Mouse (Mus musculus): Measurements from ENCODE around the gene Gal3st3.
"Not testable (repeated sequence)": the region's sequence is repeated elsewhere in the genome, so short reads cannot be mapped to it uniquely, and the experiment has no call there.

Gene Gal3st3

DNA sequence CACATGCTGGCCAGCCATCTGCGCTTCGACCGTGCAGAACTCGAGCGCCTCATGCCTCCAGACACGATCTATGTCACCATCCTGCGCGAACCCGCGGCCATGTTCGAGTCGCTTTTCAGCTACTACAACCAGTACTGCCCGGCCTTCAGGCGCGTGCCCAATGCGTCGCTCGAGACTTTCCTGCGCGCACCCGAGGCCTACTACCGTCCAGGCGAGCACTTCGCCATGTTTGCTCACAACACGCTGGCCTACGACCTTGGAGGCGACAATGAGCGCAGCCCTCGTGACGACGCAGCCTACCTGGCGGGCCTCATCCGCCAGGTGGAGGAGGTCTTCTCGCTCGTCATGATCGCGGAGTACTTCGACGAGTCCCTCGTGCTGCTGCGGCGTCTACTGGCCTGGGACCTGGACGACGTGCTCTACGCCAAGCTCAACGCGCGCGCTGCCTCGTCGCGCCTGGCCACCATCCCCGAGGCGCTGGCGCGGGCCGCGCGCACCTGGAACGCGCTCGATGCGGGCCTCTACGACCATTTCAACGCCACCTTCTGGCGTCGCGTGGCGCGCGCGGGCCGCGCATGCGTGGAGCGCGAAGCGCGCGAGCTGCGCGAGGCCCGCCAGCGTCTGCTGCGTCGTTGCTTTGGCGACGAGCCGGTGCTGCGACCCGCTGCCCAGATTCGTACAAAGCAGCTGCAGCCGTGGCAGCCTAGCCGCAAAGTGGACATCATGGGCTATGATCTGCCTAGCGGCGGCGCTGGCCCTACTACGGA is 9.0 kb downstream of the Gal3st3 start:
- DNase-seq (ENCODE audit: inconsistent age in 2 of 2, low spot score in 1 of 2) = no peak

DNA sequence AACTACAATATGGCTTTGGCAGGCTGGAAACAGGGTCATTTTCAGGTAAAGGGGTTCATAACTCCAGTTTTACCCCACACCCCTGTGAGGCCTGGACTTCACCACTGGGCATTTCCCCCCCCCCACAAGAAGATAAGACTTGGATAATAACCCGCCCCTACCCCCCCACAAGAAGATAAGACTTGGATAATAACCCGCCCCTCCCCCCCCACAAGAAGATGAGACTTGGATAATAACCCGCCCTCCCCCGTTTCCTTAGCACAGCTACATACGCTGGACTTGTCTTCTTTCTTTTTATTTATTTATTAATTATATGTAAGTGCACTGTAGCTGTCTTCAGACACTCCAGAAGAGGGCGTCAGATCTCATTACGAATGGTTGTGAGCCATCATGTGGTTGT is 10.9 kb downstream of the Gal3st3 start:
- DNase-seq (ENCODE audit: inconsistent age in 2 of 2, low spot score in 1 of 2) = no peak

DNA sequence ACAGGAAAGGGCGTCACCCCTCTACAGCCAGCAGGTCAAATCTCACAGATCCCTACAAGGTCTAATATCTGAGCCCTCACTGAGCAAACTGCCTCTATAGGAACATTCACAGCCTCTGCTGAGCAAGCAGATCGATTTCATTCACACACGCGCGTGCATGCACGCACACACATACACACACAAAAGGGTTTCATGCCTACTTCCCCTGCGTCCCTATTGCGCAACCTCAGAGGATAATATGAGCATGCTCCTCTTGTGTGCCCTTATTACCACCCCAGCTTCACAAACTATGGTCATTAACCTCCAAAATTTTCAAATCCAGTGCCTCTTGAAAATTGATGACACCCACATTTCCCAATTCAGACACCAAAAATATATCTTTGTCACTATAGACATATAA is 15.1 kb downstream of the Gal3st3 start:
- DNase-seq (ENCODE audit: inconsistent age in 2 of 2, low spot score in 1 of 2) = no peak

DNA sequence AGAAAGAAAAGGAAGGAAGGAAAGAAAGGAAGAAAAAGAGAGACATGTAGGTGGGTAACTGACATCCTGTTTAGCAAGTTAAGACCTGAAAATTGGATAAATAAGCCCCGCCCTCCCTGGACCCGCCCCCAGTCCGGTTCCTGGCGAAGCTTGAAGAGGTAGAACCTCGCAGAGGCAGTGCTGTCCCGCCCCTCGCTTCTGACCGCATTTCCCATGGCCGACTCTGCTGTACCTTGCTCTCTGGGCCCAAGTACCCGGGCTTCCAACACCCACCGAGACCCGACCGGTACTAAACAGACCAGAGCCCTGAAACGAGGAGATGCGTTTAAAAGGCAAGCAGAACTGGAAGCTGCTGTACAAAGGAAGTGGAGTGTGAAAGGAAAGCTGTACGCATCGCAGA is 25.7 kb downstream of the Gal3st3 start:
- DNase-seq (ENCODE audit: inconsistent age in 2 of 2, low spot score in 1 of 2) = no peak

DNA sequence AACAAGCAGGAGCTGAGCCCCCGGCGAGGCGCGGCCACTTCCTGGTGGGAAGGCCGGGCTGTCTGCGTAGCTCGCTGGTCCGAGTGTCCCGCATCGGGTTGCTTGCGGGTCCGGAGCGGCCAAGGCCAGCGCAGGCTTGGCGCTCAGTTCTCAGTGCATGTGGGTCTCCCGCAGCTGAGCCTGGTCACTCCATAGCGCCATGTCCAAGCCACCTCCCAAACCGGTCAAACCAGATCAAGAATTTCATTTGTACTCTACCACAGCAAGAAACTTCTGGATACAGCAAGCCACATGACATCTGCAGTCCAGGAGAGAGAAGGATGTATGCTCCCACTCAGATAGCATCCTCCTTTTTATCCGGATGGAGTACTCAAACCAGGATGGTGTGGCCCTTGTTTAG is 29.8 kb downstream of the Gal3st3 start:
- DNase-seq (ENCODE audit: inconsistent age in 2 of 2, low spot score in 1 of 2) = no peak

DNA sequence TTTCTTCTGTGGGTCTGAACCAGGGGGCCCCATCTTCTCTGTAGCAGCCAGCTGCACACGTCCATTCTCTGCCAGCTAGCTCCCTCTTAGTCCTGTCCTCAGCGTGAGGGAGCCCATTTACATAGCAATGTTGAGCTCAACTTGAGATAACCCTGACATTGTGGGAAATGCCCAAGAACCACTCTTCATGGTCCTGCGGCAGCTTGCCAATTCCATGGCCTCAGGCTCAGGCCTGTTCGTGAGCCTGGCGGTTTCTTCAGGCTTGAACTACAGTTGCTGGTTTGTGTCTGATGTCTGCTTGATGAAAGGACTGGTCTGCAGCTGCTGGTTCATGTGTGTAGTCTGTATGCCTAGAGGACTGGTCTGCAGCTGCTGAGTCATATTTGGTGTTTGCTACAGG is 36.6 kb downstream of the Gal3st3 start:
- DNase-seq (ENCODE audit: inconsistent age in 2 of 2, low spot score in 1 of 2) = no peak

DNA sequence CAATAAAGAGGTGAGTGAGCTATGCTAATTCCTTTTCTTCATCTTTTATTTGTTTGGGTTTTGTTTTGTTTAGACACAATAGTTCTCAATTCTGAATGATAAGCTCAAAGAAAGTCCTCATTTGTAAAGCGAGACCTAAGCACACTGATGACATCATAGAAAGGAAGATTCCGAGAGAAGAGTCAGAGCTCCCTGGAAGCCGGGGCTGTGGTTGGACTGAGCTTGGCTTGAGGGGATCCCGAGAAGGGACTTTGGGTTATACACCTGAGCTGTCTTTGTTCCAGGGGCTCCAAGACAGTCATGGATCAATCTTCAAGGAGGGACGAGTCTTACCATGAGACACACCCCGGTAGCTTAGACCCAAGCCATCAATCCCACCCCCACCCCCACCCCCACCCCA is 37.3 kb downstream of the Gal3st3 start, which contains the start of gene Catsper1:
Gene Catsper1 (plus strand): TSS at position 301 of the 400 bp plus-strand sequence.
- DNase-seq (ENCODE audit: inconsistent age in 2 of 2, low spot score in 1 of 2) = no peak

DNA sequence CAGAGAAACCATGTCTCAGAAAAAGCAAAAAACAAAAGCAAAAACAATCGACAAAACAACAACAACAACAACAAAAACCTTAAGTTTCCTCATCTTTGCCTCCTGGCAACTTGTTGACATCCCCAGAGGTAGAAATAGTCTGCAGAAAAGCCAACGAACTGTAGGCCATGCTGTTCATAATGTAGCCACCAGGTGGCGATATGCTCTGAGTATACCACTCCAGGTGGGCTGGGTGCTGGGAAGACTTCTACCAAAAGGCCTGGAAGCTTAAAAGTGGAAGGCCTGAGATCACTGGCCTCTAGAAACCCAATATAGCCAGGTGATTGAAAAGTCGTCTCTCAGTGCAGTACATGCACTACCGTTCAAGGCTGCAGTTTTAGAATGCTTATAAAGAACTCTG is 39.8 kb downstream of the Gal3st3 start:
- peak; percentile 78 to 91 for DNase-seq (ENCODE audit: inconsistent age in 2 of 2, low spot score in 1 of 2)

DNA sequence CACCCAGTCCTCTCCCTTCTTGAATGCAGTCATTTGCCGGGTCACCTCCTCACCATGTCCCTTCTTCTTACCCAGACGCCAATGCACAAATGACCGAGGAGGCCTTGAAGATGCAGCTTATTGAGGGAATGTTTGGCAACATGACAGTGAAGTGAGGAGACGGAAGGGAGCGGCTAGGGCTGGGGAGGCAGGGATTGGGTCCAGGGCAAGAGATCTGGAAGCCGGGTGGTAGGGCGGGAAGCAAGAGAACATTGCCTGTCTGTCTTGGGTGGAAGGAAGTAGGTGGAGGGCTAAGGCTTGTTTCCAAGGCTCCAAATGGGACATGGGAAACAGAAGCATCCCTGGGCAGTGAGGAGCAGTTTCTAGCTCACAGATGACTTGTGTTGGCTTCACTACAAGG is 43.2 kb downstream of the Gal3st3 start:
- DNase-seq (ENCODE audit: inconsistent age in 2 of 2, low spot score in 1 of 2) = no peak

DNA sequence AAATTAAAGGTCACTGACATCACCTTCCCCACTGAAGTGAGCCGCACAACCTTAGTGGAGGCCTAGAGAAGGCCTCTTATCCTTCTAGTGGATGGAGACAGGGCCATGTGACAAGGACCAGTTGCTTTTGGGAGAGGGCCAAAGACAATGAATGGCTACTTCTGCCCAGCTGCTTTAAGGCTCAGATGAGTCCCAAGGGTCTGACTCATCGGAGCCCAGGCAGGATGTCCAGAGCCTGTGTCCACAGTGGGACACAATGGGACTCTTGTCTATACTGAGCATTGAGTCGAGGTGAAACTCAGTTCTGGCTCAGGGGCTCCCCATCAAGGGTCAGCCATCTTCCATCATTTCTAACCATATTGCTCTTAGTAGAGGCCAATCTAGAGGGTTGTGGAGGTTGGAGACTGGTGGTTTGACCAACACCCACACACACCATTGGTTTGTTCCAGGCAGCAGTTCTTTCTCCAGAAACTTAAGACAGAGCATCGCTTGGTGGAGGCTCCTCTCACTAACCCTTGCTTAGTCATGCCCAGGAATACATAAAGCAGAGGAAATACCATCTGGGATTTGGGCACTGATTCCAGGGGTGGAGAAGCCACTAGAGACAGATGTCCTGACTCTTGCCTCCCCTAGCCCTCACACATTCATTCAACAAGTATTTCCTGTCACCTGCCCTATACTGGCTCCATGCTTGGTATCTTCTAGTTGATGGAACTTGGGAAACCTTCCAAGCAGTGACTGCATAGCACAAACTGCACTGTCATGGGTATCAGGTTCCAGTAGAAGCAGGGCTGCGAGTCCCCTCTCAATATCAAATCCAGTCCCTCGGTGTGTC is 47.4 kb downstream of the Gal3st3 start:
- no peak for DNase-seq (ENCODE audit: inconsistent age in 2 of 2, low spot score in 1 of 2)

DNA sequence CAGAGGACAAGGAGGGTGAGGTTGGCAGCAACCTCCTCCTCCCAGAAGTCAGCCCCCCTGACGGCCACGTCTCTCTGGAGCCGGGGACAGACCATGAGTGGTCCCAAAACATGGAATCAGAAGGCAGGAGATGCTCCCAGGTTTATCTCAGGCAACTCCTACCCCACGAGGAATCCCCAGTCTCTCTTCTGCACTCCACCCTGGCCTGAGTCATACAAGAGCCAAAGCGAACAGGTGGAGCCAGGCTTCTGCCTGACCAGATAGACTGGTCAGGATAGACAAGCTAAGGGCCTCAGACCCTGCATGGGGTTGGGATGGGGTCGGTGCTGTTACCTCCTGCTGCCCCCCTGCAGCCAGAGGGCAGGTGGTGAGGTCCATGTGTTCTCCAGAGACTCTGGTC is 49.9 kb downstream of the Gal3st3 start:
- DNase-seq (ENCODE audit: inconsistent age in 2 of 2, low spot score in 1 of 2) = no peak

DNA sequence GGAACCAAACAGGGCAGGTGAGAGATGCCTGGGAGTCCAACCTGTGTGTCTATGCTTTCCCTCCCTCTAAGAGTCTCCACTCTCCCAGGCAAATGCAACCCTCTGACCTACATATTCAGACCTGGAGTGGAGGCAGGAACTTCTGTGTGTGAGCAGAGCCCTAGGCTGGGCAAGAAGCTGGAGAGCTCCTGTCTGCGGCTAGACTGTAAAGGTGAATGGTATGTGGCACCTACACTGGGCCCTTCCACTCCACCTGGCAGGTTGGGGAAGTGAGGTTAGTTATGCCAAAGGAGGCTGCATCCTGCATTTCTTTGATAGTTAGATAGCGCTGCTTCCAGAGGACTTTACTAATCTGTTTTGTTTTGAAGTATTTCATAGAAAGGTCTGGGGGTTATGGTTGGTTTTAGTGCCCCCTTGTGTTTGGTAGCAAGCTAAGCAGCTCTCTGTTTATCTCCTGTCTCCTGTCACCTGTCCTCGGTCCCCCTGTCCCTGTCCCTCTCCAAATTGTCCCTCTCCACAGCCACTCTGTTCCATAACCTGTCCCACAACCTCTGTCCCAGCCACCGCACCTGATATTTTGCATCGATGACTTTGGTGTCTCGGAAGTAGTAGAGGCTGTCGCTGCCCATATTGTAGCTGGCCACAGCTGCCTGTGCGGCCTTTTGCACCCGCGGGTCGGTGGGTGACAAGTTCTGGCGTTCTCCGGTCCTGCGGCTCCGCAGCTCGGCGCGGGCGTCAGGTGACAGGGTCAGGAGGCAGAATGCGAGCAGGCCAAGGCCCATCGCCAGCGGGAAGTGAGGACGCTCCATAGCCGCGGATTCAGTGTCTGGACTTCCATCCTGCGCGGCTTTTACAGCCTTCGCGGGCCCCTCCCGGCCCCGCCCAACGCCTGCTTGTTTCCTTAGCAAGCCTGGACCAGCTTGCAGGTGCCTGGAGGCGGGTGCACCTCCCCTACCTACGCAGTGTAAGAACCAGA is 50.7 kb downstream of the Gal3st3 start:
- peak; percentile 49 to 78 for DNase-seq (ENCODE audit: inconsistent age in 2 of 2, low spot score in 1 of 2)

DNA sequence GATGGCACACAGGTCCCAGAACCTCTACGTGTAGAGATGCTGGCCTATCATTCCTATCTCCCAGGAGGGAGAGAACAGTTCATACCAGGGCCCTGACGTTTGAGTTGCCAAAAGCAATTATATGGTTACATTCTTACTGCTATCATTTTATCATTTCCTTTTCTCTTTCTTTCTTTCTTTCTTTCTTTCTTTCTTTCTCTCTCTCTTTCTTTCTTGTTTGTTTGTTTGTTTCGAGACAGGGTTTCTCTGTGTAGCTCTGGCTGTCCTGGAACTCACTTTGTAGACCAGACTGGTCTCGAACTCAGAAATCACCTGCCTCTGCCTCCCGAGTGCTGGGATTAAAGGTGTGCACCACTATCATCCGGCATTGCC is 51.4 kb downstream of the Gal3st3 start, which contains the start of gene Cst6:
Gene Cst6 (minus strand): TSS at position 73 of the 372 bp plus-strand sequence.
- not testable (repeated sequence) for DNase-seq (ENCODE audit: inconsistent age in 2 of 2, low spot score in 1 of 2)

DNA sequence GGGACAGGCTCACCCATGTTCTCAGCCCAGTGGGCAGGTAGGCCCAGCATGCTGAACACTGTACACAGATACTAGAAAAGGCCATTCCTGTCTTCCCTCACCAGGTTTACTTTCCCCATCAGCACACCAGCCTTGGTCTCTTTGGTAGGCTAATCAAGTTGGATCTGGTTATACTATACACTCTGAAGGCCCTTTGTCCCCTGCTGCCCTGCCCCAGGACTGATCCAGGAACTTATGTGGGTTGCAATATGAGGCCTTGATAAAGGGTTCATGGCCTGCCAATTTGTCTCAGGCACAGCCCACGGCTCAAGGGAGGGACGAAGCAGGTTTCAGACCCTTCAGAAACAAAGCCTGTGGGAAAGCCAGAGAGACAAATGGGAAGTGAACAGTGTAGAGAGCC is 55.5 kb downstream of the Gal3st3 start:
- DNase-seq (ENCODE audit: inconsistent age in 2 of 2, low spot score in 1 of 2) = no peak

DNA sequence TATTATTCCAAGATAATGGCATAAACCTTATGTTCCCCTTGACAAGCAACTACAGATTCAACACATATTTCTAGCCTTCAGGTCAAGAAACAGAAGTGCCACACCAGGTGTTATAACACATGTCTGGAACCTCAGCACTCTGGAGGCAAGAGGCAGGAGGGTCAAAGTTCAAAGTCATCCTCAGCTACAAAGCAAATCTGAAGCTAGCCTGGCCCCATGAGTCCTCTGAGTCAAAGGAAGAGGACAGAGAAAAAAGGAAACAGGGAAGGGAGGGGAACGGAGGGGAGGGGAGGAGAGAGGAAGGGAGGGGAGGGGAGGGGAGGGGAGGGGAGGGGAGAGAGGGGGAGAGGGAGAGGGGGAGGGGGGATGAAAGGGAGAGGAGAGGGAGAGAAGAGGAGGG is 57.9 kb downstream of the Gal3st3 start:
- DNase-seq (ENCODE audit: inconsistent age in 2 of 2, low spot score in 1 of 2) = no peak
